Mouse (Mus musculus) bone marrow macrophage, adult 2 months (primary cell): Measurements from ENCODE around the gene Eri3. TPM values are rescaled to one million over a fixed set of nuclear protein-coding genes. Genes with fewer than 3 reads are reported as not detected.

Source experiments
- H3K27ac ChIP-seq: 2 replicates; pipeline ENCODE4 v1.5.1; 2012; ENCODE audit warnings: low read depth, low read length; ENCODE audit not compliant: insufficient read depth
- H3K4me1 ChIP-seq: 2 replicates; pipeline ENCODE4 v1.6.1; 2012; ENCODE audit warnings: low read length; ENCODE audit not compliant: control insufficient read depth, insufficient read depth
- H3K4me3 ChIP-seq: 2 replicates; pipeline ENCODE4 v1.5.1; 2012; ENCODE audit warnings: mild to moderate bottlenecking, low read length, moderate library complexity; ENCODE audit not compliant: insufficient read depth
- CTCF ChIP-seq: IDR thresholded peaks from 2 replicates; pipeline ENCODE4 v1.5.1; 2012; ENCODE audit warnings: low read depth, mild to moderate bottlenecking, low read length, moderate library complexity
- POLR2A ChIP-seq: IDR thresholded peaks from 2 replicates; pipeline ENCODE4 v1.6.1; 2012; ENCODE audit warnings: mild to moderate bottlenecking, low read depth, low read length, borderline replicate concordance
- polyA plus RNA-seq: library from polyadenylated mRNA; stranded (reverse); fragments of >200 nt; gene quantifications from 2 replicates; pipeline ENCODE4 v1.2.4, GENCODE M21; 2012; ENCODE audit not compliant: missing spikeins, insufficient read depth, insufficient read length

Eri3 gene
- polyA plus RNA-seq, 1 experiment: 50.9 TPM

DNA sequence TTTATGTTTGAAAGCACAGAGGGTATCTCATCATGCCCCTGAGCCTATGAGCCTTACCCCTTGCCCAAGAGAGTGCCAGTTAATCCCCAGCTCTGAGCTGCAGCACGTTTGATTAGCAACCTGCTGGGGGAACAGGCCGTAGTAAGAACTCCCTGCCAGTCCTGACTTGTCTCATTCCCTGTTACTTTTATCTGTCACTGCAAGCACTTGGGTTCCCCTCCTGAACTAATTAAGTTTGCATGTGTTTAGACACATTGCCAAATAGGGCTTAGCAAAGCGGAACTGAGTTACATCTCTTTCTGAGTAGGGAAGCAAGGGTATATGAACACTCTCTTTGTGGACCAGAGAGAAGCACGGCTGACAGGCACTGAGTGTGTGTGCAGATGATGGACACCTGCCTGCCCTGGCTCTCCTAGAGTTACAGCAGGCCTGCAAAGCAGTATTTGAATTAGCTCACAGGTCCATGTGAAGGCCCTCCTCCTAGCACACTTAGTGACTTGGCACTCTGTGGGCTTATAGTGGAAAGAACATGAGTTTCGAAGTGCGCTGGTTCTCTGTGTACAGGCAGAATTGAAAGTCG, 49.9 kb downstream of the Eri3 start:
- Histone ChIP-seq H3K4me3 (no peak overlapping the region), H3K4me1 (no peaks in the 10 kb centered on the region), H3K27ac (no peak overlapping the region)
- TF ChIP-seq CTCF (no peak), POLR2A (no peak)

- Histone ChIP-seq H3K4me3 (no peak overlapping the region), H3K4me1 (no peaks in the 10 kb centered on the region), H3K27ac (no peak overlapping the region)
- TF ChIP-seq CTCF (no peak), POLR2A (no peak)
Measured at GRCm38 (mm10) chr4:117601338-117601776, 51.2 kb downstream of the Eri3 start.

- Histone ChIP-seq H3K4me3 (no peak overlapping the region), H3K27ac (no peak overlapping the region), H3K4me1 (no peaks in the 10 kb centered on the region)
- TF ChIP-seq CTCF (no peak), POLR2A (no peak)
Measured at GRCm38 (mm10) chr4:117605099-117605953, 55.2 kb downstream of the Eri3 start.

DNA sequence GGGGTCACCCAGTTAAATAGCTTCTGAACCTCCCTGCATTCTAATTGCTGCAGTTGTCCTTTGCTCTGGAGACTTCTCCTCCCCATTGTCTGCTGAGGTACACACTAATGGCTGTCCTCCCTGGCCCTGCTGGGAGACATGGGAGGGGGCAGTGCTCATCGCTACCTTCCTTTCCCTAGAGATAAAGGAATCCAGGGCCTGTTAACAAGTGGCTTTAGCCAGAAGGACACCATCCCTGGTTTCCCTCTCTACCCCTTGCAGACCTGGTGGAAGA, 55.7 kb downstream of the Eri3 start:
- Histone ChIP-seq H3K4me1 (no peaks in the 10 kb centered on the region), H3K27ac (no peak overlapping the region), H3K4me3 (no peak overlapping the region)
- TF ChIP-seq POLR2A (no peak), CTCF (no peak)

DNA sequence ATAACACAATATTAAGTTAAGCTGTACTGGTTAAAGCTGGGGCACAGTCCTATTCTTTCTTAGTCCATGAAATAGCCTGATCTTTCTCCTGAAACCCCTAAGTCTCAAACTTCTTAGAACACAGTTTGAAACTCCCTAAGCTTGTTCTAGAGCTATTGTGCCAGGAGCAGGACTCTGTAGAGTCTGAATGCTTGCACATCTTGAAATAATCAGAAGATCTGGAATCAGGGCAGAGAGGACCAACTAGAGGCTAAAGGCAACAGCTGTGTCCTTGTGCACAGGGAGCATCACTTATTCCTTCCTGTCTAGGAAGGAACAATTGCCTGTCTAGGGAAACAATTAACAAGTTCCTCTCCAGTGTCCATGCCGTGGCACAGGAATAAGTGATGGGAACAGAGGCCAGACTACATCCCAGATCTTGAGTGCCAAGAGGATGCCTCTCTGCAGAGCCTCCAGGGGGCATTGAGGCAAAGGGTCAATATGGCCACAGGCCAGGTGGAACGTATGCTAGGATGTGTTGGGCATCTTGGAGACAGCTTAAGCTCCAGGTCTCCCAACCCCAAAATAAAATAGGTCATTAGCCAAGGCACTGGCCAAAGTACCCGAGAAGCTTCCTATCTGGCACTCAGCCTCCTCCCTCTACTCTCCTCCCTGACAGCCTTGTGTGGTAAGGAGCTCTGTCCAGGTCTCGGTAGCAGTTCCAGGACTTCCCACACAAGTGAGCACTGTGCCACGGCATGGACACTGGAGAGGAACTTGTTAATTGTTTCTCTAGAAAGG, 56.9 kb downstream of the Eri3 start:
- TF ChIP-seq CTCF: no peak
- TF ChIP-seq POLR2A: no peak
- no peak overlapping the region for H3K4me3 ChIP-seq
- H3K4me1 ChIP-seq: no peaks in the 10 kb centered on the region
- H3K27ac ChIP-seq: no peak overlapping the region

DNA sequence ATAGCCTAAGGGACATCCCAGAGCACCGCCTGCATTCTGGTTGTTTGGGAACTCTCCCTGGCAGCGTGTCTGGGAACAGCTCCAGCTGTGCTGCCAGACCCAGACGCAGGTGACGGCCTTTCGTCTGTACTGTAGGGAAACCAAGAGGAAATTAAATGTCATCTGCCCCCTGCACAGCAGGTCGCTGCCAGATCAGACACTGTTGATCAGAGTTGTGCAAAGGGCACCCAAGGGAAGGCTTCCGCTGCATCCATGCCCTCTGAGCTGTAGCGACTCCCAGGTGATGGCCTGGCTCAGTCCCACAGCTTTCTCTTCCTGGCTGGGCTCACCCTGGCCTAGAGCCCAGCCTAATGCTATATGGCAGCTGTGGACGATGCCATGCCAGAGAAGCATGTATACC, 58.1 kb downstream of the Eri3 start:
- H3K4me1 ChIP-seq: no peaks in the 10 kb centered on the region
- H3K27ac ChIP-seq: no peak overlapping the region
- no peak overlapping the region for H3K4me3 ChIP-seq
- TF ChIP-seq POLR2A (no peak), CTCF (no peak)

DNA sequence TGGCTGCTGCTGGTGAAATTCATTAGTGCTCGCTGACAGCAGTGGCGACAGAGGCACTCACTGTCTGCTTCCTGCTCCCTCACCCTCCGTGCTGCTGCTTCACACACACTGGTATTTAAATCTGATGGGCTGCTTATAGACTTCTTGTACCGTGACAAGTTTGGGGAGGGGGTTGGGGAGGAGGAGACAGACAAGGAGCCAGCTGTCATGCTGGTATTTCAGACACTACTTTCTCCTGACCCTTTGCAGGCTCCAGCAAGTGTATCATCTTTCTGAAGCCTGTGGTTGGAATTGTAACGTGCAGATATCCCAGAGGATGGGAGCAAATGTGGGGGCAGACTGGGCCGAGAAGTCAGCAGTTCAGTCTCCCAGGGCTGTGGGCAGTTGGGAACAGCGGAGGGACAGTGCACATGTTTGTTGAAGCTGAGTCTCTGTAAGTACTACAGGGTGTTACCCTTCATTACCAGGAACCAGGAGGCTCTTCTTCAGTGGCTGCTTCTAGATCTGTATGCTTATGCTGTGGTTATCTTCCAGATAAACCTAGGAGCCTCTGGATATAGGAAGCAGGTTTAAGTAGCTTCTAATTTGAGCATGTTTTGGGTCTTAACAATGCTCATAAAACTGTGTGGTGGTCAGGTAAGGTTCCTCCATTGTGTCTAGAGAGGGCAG, 59.3 kb downstream of the Eri3 start:
- Histone ChIP-seq H3K4me1 (no peaks in the 10 kb centered on the region), H3K27ac (no peak overlapping the region), H3K4me3 (no peak overlapping the region)
- TF ChIP-seq CTCF: no peak
- TF ChIP-seq POLR2A: no peak

DNA sequence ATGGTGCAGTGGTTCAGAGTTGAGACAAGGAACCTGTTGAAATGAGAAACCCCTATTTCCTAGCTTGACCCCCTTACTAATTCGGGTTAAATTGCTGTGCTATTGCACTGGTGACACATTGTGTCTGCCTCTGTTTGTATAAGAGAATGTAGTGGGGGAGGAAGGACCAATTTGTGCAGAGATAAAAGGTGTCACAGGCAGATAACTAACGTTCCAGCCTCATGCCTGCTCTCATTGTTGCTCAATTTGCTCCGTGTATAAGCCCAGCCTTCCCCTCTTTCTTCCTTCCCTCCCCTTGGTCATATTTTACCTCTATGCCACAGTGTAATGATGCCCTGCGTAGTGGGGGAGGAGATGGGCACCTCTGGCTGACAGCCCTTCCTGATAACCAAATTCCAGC, 61.2 kb downstream of the Eri3 start:
- Histone ChIP-seq H3K27ac (no peak overlapping the region), H3K4me1 (no peaks in the 10 kb centered on the region), H3K4me3 (no peak overlapping the region)
- no peak for TF ChIP-seq CTCF
- TF ChIP-seq POLR2A: no peak

DNA sequence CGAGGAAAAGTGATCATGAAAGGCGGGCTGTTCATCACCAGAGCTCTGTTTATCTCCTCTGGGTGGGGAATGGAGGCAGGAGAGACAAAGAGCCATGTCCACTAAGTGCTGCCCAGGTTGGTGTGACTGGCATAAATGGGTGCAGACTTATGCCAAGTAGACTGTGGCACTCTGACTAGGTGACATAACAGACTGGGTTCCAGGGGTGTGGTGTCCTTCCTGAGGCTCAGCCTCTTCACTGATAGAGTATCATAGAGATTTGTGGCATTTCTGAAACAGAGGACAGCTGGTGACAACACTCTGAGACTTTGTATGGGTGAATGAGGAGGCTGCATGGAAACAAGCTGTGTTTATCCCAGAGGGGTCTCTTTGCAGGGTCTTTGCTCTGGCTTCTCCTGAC, 61.6 kb downstream of the Eri3 start:
- H3K27ac ChIP-seq: no peak overlapping the region
- no peak overlapping the region for H3K4me3 ChIP-seq
- no peaks in the 10 kb centered on the region for H3K4me1 ChIP-seq
- no peak for TF ChIP-seq CTCF
- TF ChIP-seq POLR2A: no peak

DNA sequence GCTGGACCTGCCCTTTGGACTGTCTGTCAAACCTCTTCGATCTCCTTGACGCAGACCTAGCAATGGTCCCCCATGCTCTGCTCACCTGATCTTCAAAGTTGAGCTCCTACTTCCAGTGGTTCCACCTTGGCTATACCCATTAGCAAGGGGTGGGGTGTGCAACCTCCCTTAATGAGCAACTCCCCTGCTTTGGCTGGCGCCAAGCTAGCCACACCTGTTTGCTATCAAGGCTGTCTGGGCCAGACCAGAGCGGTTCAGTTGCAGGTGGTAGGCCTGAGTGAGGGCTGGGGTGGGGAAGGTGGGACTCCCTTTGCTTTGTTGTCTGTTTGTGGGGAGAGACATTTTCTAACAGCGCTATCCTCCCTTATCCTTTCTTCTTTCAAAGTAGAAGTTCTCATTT, 62.5 kb downstream of the Eri3 start:
- Histone ChIP-seq H3K4me1 (no peaks in the 10 kb centered on the region), H3K27ac (no peak overlapping the region), H3K4me3 (no peak overlapping the region)
- TF ChIP-seq CTCF (no peak), POLR2A (no peak)
